Mouse (Mus musculus) granulocyte monocyte progenitor cell, adult 5-6 weeks (primary cell): ENCODE results near the gene Cyfip2. TPM values are rescaled to one million over a fixed set of nuclear protein-coding genes. Genes with fewer than 3 reads are reported as not detected.

Experiments used
- ATAC-seq: replicated peaks from 2 replicates; pipeline ENCODE4 v1.8.0; 2016; ENCODE audit warnings: mild to moderate bottlenecking, moderate TSS enrichment, inconsistent platforms; ENCODE audit not compliant: poor library complexity, severe bottlenecking
- total RNA-seq, 2 experiments: library from RNA; stranded (forward) in 1 of 2; stranded (reverse) in 1 of 2; fragments of 200-712, 200-1000 nt in 1 of 2; fragments of >200 nt in 1 of 2; fragmentation: Nextera tagmentation in 1 of 2; gene quantifications; 2 replicates each; pipeline ENCODE4 v1.2.3; 2014 to 2017

Cyfip2 gene
- total RNA-seq, 2 experiments from 2014 or later = 55.8 to 106 TPM

- no peak for ATAC-seq
These were observed 30.0 kb downstream of the Cyfip2 start for GRCm38 (mm10) chr11:46282612-46283011.

DNA sequence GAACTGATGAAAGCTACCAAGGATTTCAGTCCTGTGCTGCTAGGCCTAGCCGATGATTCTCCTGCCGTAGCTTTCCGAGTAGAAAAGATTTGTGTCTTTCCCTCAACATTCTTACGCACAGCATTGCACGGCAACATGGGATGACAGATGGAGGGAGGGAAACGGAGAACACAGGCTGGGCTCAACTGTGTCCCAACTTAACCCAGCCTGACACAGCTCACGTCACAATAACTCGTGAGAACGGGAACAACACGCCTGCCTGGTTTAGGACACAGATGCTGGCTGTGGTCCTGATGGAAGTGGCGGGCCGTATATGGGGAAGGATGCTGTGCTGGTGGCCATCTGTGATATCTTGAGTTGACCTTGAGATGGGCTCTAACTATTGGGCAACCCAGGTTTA is 34.0 kb downstream of the Cyfip2 start:
- ATAC-seq = no peak

GRCm38 (mm10) chr11:46278140-46278539 is 34.5 kb downstream of the Cyfip2 start:
- ATAC-seq = no peak

DNA sequence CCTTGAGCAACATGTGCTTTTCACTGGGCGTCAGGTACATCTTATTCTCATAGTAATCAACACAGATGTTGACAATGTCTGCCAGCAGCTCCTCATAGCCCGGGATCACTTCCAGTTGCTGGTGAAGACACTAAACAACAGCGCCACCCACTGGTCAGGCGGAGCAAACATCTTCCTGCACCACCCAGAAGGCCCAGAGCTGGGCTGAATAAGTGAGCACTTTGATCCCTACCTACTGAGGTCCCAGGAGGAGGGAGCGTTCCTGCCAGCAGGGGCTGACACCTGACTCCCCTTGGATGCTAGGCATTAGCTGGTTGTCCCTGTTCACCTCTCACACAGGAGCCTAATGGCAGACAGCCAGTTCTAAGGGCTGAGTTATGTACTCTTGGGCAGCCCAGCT is 35.9 kb downstream of the Cyfip2 start:
- peak; percentile 68 for ATAC-seq

DNA sequence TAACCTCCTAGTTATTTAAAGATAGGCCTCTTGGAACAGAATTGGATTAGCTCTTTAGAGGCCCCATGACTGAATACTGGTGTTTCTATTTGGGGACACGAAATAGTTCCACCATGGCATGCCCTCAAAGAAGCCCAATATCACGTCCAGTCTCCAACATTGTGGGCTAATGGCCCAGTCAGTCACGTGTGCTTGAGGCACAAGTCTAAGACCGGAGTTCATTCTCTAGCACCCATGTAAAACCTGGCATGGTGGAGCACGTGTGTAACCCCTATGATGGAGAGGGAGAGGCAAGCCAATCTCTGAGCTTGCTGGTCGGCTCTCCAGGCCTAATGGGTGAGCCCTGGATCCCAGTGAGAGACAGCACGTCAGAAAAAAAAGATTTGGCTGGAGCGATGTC is 36.5 kb downstream of the Cyfip2 start:
- ATAC-seq = no peak

GRCm38 (mm10) chr11:46275302-46275701 is 37.4 kb downstream of the Cyfip2 start:
- ATAC-seq = peak; percentile 91

DNA sequence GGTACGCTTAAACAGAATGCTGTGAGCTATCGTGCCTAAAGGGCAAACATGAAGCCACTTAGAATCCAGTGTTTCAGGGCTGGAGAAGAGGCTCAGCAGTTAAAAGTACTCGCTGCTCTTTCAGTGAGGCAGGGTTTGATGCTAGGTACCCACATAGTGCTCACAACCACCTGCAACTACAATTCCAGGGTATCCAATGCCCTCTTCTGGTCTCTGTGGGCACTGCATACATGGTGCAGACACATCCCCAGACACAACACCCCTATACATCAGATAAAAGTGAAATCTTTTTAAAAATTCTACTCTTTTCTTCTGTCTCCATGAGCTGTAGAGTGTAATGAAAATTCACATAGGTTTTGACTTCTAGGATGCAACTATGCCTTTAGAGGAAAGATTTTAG is 38.7 kb downstream of the Cyfip2 start:
- no peak for ATAC-seq

DNA sequence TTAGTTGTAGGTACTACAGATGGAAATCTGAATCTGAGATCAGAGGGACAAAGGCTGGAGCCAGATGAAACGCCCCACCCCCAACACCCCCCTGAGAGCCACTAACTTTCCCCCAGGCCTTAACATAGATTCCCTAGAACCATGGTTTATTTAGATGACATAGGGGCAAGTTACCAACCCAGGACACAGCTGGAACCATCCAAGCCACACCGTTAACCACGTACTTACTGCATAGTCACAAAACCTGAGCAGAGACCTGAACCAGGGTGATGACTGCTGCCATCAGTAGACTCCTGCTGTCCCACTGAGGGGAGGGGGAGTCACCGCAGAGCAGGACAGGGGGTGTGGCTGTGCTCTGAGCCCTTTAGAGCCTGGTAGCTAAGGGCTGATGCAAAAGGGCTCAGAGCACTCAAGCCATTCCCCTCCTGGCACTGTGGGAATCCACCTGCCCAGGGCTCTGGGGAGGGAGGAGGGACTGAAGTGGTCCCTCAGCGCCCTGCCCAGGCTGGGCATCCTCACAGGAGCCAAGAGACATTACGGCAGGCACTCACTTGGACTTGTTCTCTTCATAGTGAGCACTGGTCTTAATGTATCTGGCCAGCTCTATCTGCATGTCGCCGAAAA is 40.5 kb downstream of the Cyfip2 start:
- no peak for ATAC-seq

DNA sequence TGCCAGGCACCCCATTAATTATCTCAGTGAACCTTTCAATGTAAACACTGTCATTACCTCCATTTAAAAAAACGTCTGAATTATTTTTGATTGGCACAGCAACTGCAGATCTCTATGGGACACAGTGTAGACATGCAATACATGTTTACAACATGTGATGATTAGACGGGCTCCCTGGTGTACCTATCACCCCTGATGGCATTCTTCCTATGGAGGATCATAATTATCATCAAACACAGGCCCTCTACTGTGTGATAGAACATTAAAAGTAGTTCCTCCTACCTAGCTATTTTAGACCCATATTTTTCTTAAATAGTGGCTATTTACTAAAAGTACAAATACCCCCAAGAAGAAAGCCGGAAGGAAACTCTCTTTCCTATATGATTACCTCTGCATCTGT is 42.8 kb downstream of the Cyfip2 start:
- ATAC-seq = no peak

DNA sequence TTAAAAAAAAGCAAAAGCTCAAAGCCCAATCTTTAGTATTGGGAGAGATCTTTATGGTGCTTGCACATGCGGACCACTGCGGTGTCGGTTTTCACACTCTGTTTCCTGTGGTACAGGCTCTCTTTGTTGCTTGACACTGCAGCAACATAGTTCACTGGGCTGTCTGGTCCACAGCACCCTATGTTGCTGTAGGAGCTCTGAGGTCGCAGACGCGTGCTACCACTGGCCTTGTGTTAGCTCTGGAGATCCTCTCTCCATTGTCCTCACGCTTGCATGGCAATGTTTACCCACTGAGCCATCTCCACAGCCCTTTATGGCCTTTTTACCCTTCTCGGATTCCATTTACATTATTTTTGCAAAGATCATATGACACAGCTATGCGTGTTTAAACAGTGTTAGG is 43.3 kb downstream of the Cyfip2 start:
- ATAC-seq = no peak

- ATAC-seq = peak; percentile 80
These were observed 43.7 kb downstream of the Cyfip2 start for GRCm38 (mm10) chr11:46268991-46269390.

- peak; percentile 78 for ATAC-seq
These were observed 47.5 kb downstream of the Cyfip2 start for GRCm38 (mm10) chr11:46265031-46265786.

GRCm38 (mm10) chr11:46264584-46264983 is 48.1 kb downstream of the Cyfip2 start:
- no peak for ATAC-seq

GRCm38 (mm10) chr11:46263291-46263690 is 49.4 kb downstream of the Cyfip2 start:
- ATAC-seq = no peak

DNA sequence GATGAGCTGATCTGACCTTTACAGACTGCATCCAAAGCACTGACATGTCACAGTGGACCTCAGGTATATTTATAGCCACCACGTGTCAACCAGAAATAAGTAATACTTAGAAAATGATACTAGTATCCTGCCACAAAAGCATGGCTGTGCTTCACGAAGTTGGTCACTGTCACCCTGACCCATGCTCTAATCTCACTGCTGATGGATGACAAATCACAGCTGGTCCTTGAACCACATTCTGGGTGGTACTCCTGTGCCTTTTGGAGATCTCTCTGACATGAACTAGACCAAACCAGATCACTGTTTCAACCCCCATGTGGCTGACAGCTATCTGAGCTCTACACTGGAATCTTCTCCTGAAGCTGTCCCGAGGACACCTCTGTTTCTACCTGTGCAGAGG is 49.8 kb downstream of the Cyfip2 start:
- ATAC-seq = no peak

- ATAC-seq = no peak
These were observed 53.9 kb downstream of the Cyfip2 start for GRCm38 (mm10) chr11:46258749-46259148.

GRCm38 (mm10) chr11:46258207-46258606 is 54.5 kb downstream of the Cyfip2 start:
- ATAC-seq = peak; percentile 60; the same call in 1 of the 2 replicates

- no peak for ATAC-seq
These were observed 57.4 kb downstream of the Cyfip2 start for GRCm38 (mm10) chr11:46255291-46255690.

GRCm38 (mm10) chr11:46251994-46252393 is 60.7 kb downstream of the Cyfip2 start:
- ATAC-seq = peak; percentile 86

DNA sequence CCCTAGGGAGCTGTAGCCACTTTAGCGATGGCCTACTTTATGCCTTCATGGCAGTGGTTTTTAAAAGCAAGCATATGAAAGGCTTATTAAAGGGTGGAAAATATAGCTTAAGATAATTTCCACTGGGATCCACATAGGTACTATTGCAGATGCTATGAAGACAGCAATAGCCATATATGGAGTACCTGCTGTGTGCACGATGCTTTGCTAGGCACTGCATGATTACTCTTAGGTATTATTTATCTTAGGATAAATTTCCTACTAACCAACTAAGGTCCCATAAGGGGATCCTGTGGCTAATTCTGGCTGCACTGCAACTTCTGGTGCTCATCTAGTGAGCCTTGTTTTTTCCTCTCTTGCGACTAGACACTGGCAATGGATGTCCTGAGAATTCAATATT is 64.3 kb downstream of the Cyfip2 start:
- ATAC-seq = no peak

GRCm38 (mm10) chr11:46246393-46246792 is 66.3 kb downstream of the Cyfip2 start:
- ATAC-seq = no peak

DNA sequence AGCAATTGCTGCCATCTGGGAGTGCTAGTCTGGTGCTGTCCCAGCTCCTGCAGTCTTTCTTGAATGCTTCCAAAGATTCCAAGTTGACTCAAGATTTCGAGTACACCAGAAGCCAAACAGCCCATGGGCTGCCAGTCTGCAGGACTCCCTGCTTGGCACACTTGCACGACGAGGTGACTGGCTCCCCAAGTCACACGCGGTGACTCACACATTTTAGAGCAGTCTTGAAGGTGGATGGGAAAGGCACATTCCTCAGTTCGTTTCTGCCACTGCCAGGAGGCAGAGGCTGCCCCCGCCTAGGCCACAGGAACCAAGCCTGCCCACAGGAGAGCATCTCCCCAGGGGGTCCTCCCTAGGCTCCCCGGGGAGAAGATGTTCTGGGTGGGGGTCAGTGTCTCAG is 66.7 kb downstream of the Cyfip2 start:
- no peak for ATAC-seq
